Mouse (Mus musculus) lung, postnatal 14 days (tissue): ENCODE measurements around the gene Col5a1.

Experiments
- DNase-seq: peaks from one replicate; pipeline ENCODE4 v3.0.0; 2021

Col5a1 gene

DNA sequence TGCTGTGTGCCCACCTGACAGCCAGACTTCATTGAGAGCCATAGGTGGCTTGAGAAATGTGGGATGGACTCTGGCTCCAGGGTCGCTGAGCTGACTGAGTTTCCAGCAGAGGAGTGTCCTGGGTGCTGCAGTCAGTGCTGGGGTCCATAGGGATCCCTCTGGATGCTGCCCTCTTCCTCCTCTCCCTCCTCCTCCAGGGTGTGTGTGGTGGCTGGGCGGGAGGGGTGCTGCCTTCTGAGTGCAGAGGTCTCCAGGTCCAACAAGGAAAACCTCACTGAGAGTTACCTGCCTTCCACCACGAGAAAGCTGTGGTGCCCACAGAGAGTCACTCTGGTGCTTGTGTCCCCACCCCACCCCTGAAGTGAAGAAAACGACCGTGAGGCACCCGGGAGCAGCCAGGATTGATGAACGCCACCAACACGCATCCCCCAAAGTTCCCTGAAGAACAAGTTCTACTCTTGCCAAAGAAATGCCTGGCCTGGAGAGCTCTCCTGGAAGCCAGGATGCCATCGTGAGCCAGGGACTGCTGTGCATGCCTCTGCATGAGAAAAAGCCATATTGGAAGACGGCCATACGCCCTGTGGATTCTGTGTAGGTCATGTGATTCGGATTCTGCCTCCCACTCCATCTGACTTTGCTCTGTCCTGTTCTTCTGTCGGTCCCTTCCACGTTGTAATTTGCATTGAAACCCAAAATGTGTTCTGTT is 152.3 kb downstream of the Col5a1 start:
- no peak for DNase-seq

- no peak for DNase-seq
Measured at GRCm38 (mm10) chr2:28039647-28040325, 153.6 kb downstream of the Col5a1 start.

GRCm38 (mm10) chr2:28040466-28040865 is 154.2 kb downstream of the Col5a1 start:
- DNase-seq, result no peak

- DNase-seq, result no peak
Measured at GRCm38 (mm10) chr2:28044920-28045598, 158.8 kb downstream of the Col5a1 start.

GRCm38 (mm10) chr2:28046311-28046710 is 160.1 kb downstream of the Col5a1 start:
- DNase-seq, result no peak

GRCm38 (mm10) chr2:28047092-28047491 is 160.9 kb downstream of the Col5a1 start:
- DNase-seq, result no peak

DNA sequence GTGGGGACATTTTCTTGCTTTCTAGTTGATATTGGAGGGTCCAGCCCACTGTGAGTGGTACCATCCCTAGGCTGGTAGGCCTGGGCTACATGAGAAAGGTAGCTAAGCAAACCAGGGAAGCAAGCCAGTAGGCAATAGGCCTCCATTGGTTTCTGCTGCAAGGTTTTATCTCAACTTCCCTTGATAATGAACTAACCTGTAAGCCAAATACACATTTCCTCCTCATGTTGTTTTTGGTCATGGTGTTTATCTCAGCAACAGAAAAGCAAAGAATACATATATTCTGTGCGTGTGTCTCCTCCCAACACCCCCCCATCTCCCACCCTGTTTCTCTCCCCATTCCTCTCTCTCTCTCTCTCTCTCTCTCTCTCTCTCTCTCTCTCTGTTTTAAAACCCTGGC is 173.7 kb downstream of the Col5a1 start:
- no peak for DNase-seq

- DNase-seq, result no peak
Measured at GRCm38 (mm10) chr2:28063711-28064338, 177.6 kb downstream of the Col5a1 start.

DNA sequence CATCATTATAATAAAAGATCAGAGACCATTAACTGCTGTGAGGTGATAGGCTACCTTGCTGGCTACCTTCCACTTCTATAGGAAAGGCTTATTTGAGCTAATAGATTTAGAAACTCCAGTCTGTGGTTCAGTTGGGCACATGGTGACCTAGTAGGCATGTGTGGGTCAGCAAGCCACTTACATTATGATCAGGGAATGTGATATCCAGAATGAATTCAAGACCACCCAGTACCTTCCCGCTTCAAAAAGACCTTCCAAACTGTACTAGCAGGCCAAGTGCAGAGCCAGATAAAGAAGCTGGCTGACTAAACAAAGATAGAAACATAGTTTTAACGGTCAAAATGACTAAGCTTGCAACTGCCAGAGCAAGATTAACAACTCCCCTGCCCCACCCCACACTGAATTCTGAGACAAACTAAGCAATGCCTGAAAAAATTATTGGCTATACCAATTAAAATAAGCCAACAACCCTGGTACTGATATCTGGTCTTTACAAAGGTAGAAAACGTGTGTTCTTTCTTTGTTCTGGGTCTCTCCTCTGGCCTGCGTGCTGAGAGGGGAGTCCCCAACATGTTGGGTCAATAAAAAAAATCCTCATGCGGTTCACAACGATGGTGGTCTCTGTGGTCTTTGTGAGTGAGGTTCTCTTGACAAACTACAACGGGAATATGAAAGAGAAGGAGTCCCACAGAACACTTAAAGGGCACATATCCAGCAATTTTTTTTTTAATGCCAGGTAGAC is 178.3 kb downstream of the Col5a1 start:
- no peak for DNase-seq

DNA sequence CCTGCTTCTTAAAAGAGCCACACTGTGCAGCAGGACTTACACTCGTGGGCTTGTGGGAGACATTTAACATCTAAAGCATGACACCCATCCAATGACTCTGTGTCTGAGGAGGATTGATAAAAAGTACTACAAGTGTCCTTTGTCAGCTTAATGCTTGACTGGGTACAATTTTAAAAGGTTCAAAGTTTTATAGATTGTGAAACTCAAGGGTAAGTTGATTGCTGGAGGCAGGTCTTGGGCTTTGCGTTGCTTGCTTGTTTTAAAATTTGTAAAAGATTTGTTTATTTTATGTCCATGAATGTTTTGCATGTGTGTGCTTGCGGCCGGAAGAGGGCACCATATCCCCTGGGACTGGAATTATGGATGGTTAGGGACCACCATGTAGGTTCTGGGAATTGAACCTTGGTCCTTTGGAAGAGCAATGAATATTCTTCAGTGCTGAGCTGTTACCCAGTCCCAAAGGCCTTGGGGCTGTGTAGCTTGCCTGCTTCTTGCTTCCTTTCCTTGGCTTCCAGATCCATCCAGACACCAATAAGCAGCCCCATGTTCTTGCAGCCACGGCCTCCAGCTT is 178.9 kb downstream of the Col5a1 start:
- DNase-seq, result no peak

DNA sequence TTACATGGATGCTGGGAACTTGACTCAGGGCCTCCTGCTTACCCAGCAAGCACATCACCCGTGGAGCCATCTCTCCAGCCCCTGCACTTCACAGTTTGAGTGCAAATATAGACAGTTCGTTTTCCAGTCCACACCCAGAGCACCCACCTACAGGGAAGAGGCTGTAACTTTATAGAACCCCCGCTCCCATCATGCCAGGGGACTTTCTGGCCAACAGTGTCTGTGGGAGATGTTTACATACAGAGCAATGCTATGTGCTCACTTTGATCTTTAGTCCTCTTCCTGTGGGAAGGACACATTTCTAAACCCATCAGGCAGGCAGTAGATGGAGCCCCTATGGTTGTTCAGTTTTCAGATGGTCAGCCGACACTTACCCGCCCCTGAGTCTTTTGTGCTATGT is 180.5 kb downstream of the Col5a1 start:
- no peak for DNase-seq

- no peak for DNase-seq
Measured at GRCm38 (mm10) chr2:28067175-28067574, 180.9 kb downstream of the Col5a1 start.

DNA sequence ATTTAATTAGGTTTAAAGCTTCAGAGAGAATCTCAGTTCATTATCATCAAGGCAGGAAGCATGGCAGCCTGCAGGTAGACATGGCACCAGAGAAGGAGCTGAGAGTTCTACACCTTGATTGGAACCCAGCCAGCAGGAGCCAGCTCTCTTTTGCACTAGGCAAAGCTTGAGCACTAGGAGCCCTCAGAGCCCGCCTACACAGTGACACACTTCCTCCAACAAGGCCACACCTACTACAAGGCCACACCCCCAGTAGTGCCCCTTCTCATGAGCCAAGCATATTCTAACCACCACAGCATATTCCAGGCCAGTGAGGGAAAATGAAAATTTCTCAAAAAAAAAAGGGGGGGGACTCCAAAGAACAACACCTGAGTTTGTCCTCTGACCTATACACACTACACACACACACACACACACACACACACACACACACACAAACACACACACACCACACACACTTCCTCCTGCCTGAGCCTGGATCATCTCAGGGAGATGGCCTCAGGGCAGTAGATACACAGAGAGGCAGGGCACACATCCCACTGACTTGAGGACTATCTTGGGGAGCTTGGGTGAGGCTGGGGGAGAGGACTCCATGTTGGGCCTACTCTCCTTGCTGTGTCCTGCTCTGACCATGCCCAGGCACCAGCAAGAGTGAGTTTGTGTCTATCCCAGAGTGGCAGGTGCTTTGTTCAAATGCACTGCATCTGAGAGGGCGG is 181.8 kb downstream of the Col5a1 start:
- no peak for DNase-seq

DNA sequence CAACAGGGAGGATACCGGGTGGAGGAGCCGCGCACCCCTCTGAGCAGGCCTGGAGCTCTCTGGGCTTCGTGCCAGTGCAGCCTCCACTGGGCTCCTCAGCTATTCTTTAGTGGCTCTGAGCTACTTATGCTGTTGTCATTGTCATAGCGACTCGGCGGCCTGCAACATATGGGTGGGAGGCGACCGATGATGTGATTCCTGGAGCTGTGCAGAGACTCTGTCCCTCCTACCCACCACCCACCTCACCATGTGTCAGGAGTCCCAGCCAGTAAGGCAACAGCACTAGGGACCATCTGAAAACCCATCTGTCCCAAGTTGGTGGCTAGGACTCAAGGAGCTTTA is 182.3 kb downstream of the Col5a1 start:
- DNase-seq, result no peak

DNA sequence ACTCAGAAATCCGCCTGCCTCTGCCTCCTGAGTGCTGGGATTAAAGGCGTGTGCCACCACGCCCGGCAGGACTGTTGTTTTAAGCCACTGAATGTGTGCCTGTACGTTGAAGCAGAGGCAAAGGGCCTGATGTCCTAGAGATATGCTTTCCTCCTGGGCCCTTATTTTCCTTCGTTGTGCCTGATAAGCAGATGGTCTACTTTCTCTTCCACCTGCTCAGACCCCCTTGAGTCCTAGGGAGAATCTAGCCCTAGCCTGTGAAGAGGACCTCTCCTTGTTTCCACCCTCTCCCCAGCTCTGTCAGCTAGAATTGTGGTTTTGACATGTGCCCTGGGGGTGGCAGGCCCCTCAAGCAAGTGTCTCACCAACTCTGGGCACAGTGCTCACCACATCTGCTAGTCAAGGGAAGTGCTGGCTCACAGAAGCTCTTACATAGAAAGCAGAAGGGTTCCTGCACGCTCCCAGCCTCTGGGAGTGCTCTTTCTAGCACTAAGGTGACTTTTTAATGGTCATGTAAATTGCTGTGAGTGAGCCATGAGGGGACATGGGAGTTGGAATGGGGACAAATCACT is 189.5 kb downstream of the Col5a1 start:
- no peak for DNase-seq

DNA sequence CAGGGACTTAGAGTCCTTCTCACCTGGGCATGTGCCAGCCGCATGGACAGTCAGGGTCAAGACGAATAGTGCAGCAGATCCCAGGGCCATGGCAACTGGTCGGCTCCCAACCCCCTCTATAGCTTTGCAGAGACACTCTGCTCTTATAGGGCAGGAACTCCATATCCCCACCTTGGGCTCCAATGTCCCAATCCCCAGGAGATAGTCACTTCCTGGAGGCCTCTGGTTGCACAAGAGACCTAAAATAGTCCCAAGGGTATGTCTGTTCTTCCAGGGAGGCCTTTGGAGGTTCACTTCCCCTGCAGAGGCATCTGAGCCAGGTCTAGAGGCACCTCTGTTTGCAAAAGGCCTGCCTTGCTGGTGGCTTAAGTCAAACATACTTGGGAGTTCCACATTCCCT is 198.5 kb downstream of the Col5a1 start, which contains the start of gene Fcnb:
Gene Fcnb, minus strand, starts transcription at position 118 of the 400 bp plus-strand sequence.
- DNase-seq, result no peak

GRCm38 (mm10) chr2:28086112-28086511 is 199.9 kb downstream of the Col5a1 start:
- no peak for DNase-seq

DNA sequence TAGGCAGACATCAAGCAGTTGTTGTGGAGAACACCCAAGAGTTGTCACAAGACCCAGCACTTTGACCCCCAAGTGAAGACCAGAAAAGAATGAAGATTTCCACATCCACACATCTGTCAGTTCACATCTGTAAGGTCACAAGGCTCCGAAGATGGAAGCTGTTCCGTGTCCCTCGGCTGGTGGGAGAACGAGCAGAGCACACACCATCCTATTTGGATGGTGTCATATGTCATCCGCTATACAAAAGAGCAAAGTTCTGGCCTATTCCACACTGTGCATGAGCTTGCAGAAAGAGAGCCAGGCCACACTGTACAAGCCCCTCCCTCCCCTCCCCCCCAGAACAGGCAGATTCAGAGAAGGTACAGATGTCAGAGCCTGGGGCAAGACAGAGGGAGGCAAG is 202.9 kb downstream of the Col5a1 start:
- no peak for DNase-seq
